Mouse (Mus musculus): ENCODE data around the gene Rnasel.

Gene Rnasel

GRCm38 (mm10) chr1:153749211-153749801 lies at the start of gene Rnasel:
Gene Rnasel (plus strand): TSS chr1:153749426.
- DNase-seq (ENCODE audit: extremely low spot score): peak; percentile 82

GRCm38 (mm10) chr1:153700448-153701063 lies 48.7 kb upstream of the Rnasel start:
- DNase-seq (ENCODE audit: extremely low spot score): no peak

GRCm38 (mm10) chr1:153701461-153701860 lies 47.8 kb upstream of the Rnasel start:
- no peak for DNase-seq (ENCODE audit: extremely low spot score)

- no peak for DNase-seq (ENCODE audit: extremely low spot score)
These were observed 46.9 kb upstream of the Rnasel start for GRCm38 (mm10) chr1:153702166-153702852.

- DNase-seq (ENCODE audit: extremely low spot score): no peak
These were observed 46.3 kb upstream of the Rnasel start for GRCm38 (mm10) chr1:153702853-153703410.

- peak; percentile 42 for DNase-seq (ENCODE audit: extremely low spot score)
These were observed 45.7 kb upstream of the Rnasel start for GRCm38 (mm10) chr1:153703445-153703991.

GRCm38 (mm10) chr1:153704174-153704573 lies 45.1 kb upstream of the Rnasel start:
- no peak for DNase-seq (ENCODE audit: extremely low spot score)

GRCm38 (mm10) chr1:153704996-153705395 lies 44.2 kb upstream of the Rnasel start:
- no peak for DNase-seq (ENCODE audit: extremely low spot score)

- DNase-seq (ENCODE audit: extremely low spot score): no peak
These were observed 40.6 kb upstream of the Rnasel start for GRCm38 (mm10) chr1:153708626-153709025.

- no peak for DNase-seq (ENCODE audit: extremely low spot score)
These were observed 39.8 kb upstream of the Rnasel start for GRCm38 (mm10) chr1:153709451-153709850.

GRCm38 (mm10) chr1:153711544-153712262 lies 37.5 kb upstream of the Rnasel start:
- DNase-seq (ENCODE audit: extremely low spot score): no peak

GRCm38 (mm10) chr1:153712633-153713032 lies 36.6 kb upstream of the Rnasel start:
- no peak for DNase-seq (ENCODE audit: extremely low spot score)

- no peak for DNase-seq (ENCODE audit: extremely low spot score)
These were observed 31.2 kb upstream of the Rnasel start for GRCm38 (mm10) chr1:153717990-153718389.

GRCm38 (mm10) chr1:153720935-153721334 lies 28.3 kb upstream of the Rnasel start:
- DNase-seq (ENCODE audit: extremely low spot score): no peak

GRCm38 (mm10) chr1:153721565-153722310 lies 27.5 kb upstream of the Rnasel start:
- DNase-seq (ENCODE audit: extremely low spot score): no peak

GRCm38 (mm10) chr1:153723426-153723825 lies 25.8 kb upstream of the Rnasel start:
- DNase-seq (ENCODE audit: extremely low spot score): no peak

- DNase-seq (ENCODE audit: extremely low spot score): no peak
These were observed 22.6 kb upstream of the Rnasel start for GRCm38 (mm10) chr1:153726636-153727035.

GRCm38 (mm10) chr1:153729806-153730205 lies 19.4 kb upstream of the Rnasel start:
- no peak for DNase-seq (ENCODE audit: extremely low spot score)

- no peak for DNase-seq (ENCODE audit: extremely low spot score)
These were observed 18.6 kb upstream of the Rnasel start for GRCm38 (mm10) chr1:153730671-153731070.

- no peak for DNase-seq (ENCODE audit: extremely low spot score)
These were observed 16.0 kb upstream of the Rnasel start for GRCm38 (mm10) chr1:153733181-153733580.

- DNase-seq (ENCODE audit: extremely low spot score): no peak
These were observed 14.4 kb upstream of the Rnasel start for GRCm38 (mm10) chr1:153734866-153735265.
